Mouse (Mus musculus) large intestine, adult 2 months (tissue): ENCODE data around the gene Fip1l1. TPM values are rescaled to one million over a fixed set of nuclear protein-coding genes. Genes with fewer than 3 reads are reported as not detected.

ENCODE experiments used
- polyA plus RNA-seq: library from polyadenylated mRNA; depleted of rRNA; stranded (reverse); fragments of >200 nt; gene quantifications from 2 replicates; pipeline ENCODE4 v1.2.3, GENCODE M21; 2012; rRNA removed

The Fip1l1 gene
- polyA plus RNA-seq, 1 experiment = 16.2 TPM

Other genes starting within 250 kb of the Fip1l1 start
- 13.4 and 16.2 TPM in 2 replicates for gene Scfd2, start 3.7 kb upstream of the Fip1l1 start, polyA plus RNA-seq
- 16.3 and 22.5 TPM in 2 replicates for gene Lnx1, start 167.5 kb downstream of the Fip1l1 start, polyA plus RNA-seq